Mouse (Mus musculus) intestine, embryonic 15.5 days (tissue): ENCODE data around the gene Gm20388. TPM values are rescaled to one million over a fixed set of nuclear protein-coding genes. Genes with fewer than 3 reads are reported as not detected.

Source experiments
- ATAC-seq: fragments of 200-750 bp; cut with Nextera tagmentation; 2 replicates; pipeline ENCODE4 v1.8.0; 2017; ENCODE audit warnings: moderate TSS enrichment, moderate library complexity
- H3K27ac ChIP-seq: fragments of 300-500 bp; sonication (generic); 2 replicates; pipeline ENCODE4 v1.5.1; 2015; ENCODE audit warnings: mild to moderate bottlenecking, inconsistent platforms
- H3K27me3 ChIP-seq: fragments of 300-500 bp; sonication (generic); replicated peaks from 2 replicates; pipeline ENCODE4 v1.6.1; 2015; ENCODE audit warnings: inconsistent platforms
- H3K36me3 ChIP-seq: fragments of 300-500 bp; sonication (generic); 2 replicates; pipeline ENCODE4 v1.6.1; 2015; ENCODE audit warnings: inconsistent platforms
- H3K4me1 ChIP-seq: fragments of 300-500 bp; sonication (generic); replicated peaks from 2 replicates; pipeline ENCODE4 v1.6.1; 2015; ENCODE audit warnings: inconsistent platforms
- H3K4me2 ChIP-seq: fragments of 300-500 bp; sonication (generic); replicated peaks from 2 replicates; pipeline ENCODE4 v1.6.1; 2015; ENCODE audit warnings: mild to moderate bottlenecking, inconsistent platforms
- H3K4me3 ChIP-seq: fragments of 300-500 bp; sonication (generic); replicated peaks from 2 replicates; pipeline ENCODE4 v1.5.1; 2015; ENCODE audit warnings: inconsistent platforms
- H3K9ac ChIP-seq: fragments of 300-500 bp; sonication (generic); 2 replicates; pipeline ENCODE4 v1.6.1; 2015; ENCODE audit warnings: inconsistent platforms
- H3K9me3 ChIP-seq: fragments of 300-500 bp; sonication (generic); 2 replicates; pipeline ENCODE4 v1.6.1; 2016; ENCODE audit warnings: inconsistent platforms
- WGBS: fragments of 180-500 bp; shearing (Covaris S2); methylation state at CpG from one replicate; pipeline ENCODE4 v1.1.7; 2015; 5-methylcytosine and 5-hydroxymethylcytosine counted together
- polyA plus RNA-seq: library from polyadenylated mRNA; unstranded; fragments of >200 nt; fragmentation: Nextera tagmentation; extraction: Ambion mirVana; gene quantifications from 2 replicates; pipeline ENCODE4 v1.2.1, GENCODE M21; 2015

Gene Gm20388
- polyA plus RNA-seq, 1 experiment from 2014 or later, result not detected

DNA sequence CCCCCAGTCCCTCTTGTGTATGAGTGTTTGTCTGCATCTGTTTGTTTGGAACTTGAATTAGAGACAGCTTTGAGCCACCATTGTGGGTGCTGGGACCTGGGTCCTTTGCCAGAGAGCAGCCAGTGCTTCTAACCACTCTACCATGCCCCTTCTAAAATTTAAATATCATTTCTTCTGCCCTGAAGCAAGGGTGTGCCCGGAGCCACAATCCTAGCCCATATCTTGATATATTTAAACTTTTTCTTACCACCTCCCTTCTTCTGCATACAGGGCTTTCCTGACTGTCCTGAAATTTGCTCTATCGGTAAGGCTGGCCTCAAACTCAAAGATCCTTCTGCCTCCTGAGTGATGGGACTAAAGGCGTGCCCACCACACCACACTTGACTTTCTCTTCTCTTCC is 6.8 kb downstream of the Gm20388 start:
- Histone ChIP-seq H3K36me3 (no peaks in the 10 kb centered on the region), H3K27ac (no peak overlapping the region), H3K4me1 (peaks cover 43% of the 10 kb centered on the region), H3K4me3 (no peak overlapping the region), H3K9me3 (no peaks in the 10 kb centered on the region), H3K27me3 (no peaks in the 10 kb centered on the region), H3K4me2 (no peak overlapping the region), H3K9ac (no peak overlapping the region)
- no peak for ATAC-seq
- WGBS, result 69% methylated on average over 3 of the region's 3 CpGs

DNA sequence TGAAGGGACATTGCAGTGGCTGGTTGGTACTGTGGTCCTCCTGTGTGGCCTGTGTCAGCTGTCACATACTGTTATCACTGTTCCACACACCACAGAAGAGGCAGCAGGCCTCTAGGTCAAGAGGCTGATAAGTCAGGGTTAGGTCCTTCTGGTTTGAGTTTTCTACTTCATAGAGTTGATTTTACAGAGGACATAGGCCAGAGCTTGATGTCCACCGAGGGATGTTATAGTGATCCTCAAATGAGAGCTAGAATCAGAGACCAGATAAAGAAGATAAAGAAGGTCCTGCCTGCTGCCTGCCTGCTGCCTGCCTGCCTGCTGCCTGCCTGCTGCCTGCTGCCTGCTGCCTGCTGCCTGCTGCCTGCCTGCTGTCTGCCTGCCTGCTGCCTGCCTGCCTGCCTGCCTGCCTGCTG is 7.5 kb downstream of the Gm20388 start:
- 78% methylated on average over 1 of the region's 1 CpGs for WGBS
- peaks cover 37% of the 10 kb centered on the region for H3K4me1 ChIP-seq
- no peaks in the 10 kb centered on the region for H3K36me3 ChIP-seq
- H3K4me2 ChIP-seq, result no peak overlapping the region
- no peaks in the 10 kb centered on the region for H3K9me3 ChIP-seq
- peak; percentile 64 for ATAC-seq
- no peak overlapping the region for H3K9ac ChIP-seq
- H3K4me3 ChIP-seq, result no peak overlapping the region
- H3K27me3 ChIP-seq, result no peaks in the 10 kb centered on the region
- no peak overlapping the region for H3K27ac ChIP-seq

DNA sequence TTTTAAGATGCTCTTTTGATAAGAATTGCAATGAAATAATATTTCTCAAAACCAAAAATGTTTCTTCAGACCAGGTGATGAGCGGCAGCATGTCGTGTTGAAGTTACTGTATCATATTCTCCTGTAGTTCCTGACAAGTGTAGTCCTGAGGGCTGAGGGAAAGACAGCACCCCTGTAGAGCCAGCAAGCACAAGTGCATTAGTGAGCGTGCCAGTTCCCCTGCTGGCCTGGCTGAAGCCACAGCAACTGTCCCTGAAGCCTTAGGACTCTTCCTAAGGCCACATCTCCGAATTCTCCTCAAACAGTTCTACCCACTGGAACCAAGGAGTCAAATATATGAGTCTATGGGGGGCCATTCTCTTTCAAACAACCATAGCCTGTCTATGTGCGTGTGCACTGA is 12.6 kb downstream of the Gm20388 start:
- Histone ChIP-seq H3K4me3 (no peak overlapping the region), H3K36me3 (no peaks in the 10 kb centered on the region), H3K9me3 (no peaks in the 10 kb centered on the region), H3K9ac (no peak overlapping the region), H3K27ac (no peak overlapping the region), H3K4me1 (peaks cover 17% of the 10 kb centered on the region; the same call in 1 of the 2 replicates), H3K4me2 (no peak overlapping the region), H3K27me3 (no peaks in the 10 kb centered on the region)
- no peak for ATAC-seq
- 84% methylated on average over 5 of the region's 5 CpGs for WGBS

DNA sequence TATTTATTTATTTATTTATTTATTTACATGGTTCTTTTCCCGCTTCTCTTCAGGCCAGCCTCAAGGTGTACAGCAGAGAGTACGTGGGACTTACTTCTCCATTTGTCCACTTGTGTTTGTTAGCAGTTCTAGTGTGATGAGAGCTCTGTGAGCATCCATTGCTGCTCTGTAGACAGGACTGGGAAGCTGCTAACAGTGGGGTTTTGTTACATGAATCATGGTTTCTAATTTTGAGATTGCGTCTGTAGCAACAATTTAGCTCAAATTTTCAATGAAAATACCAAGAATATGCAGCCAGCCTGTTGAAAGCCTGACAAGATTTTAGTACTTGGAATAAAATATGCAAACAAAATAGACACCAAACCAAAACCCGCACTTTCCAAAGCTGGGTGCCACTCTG is 14.8 kb downstream of the Gm20388 start:
- ATAC-seq, result no peak
- H3K27ac ChIP-seq, result no peak overlapping the region
- no peak overlapping the region for H3K9ac ChIP-seq
- no peaks in the 10 kb centered on the region for H3K36me3 ChIP-seq
- no peak overlapping the region for H3K4me2 ChIP-seq
- WGBS, result 92% methylated on average over 4 of the region's 4 CpGs
- H3K9me3 ChIP-seq, result no peaks in the 10 kb centered on the region
- H3K4me3 ChIP-seq, result no peak overlapping the region
- H3K4me1 ChIP-seq, result peaks cover 19% of the 10 kb centered on the region; the same call in 1 of the 2 replicates
- H3K27me3 ChIP-seq, result no peaks in the 10 kb centered on the region

DNA sequence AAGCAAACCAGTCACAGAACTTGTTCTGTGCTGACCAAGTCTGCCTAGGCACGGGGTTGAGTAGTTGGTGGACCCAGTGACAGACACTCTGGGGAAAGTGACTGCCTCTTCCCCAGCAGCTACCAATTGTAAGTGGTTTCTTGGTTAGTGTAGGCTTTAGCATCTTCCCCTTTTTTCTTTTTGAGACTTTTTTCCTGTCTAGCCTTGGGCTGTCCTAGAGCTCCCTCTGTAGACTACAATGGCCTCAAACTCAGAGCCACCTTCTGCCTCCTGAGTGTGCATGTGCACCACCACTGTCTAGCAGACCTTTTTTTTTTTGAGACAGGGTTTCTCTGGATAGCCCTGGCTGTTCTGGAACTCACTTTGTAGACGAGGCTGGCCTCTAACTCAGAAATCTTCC is 15.8 kb downstream of the Gm20388 start:
- Histone ChIP-seq H3K36me3 (no peaks in the 10 kb centered on the region), H3K4me1 (peaks cover 16% of the 10 kb centered on the region; the same call in 1 of the 2 replicates)
- WGBS, result 75% methylated on average over 2 of the region's 2 CpGs

DNA sequence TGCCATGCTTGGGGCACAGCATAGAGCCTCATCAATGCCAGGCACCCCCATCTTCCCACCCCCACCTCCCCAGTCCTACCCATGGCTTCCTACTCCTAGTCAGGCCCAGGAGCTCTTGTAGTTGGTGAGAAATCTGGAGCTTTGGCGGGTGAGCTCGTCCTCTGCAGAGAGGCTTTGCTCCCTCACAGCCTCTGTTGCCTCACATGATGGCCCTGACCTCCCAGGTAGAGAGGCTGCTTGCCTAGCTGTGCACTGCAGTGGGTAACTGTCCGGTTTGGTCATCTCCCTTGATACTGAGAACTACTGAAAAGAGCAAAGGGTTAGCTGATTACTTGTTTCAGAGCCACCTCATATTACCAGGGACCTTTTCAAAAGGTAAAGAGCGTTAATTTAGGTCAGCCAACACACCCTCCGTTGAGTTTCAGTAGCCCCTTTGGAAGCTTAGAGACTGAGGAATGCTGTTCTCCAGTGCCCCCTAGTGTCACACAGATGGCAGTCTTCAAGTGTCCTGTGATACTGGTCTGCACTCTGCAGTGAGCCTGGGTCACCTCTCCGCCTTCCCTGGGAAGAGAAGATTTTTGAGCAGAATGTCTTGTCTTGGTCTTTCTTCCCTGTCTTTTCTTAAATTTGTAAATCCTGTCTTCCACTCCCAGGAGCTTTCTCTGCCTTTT is 16.9 kb downstream of the Gm20388 start:
- Histone ChIP-seq H3K4me2 (no peak overlapping the region), H3K27me3 (no peaks in the 10 kb centered on the region), H3K9me3 (no peaks in the 10 kb centered on the region), H3K4me3 (no peak overlapping the region), H3K27ac (no peak overlapping the region), H3K9ac (no peak overlapping the region), H3K36me3 (0 out of 2 replicates have a peak, but pooled peaks cover 5% of the 10 kb centered on the region), H3K4me1 (peaks cover 12% of the 10 kb centered on the region; the same call in 1 of the 2 replicates)
- 41% methylated on average over 6 of the region's 6 CpGs for WGBS
- peak; percentile 70 for ATAC-seq

More for the DNA sequence above, 15.8 kb downstream of the Gm20388 start:
- H3K27ac ChIP-seq, result no peak overlapping the region
- H3K4me2 ChIP-seq, result no peak overlapping the region
- no peak overlapping the region for H3K9ac ChIP-seq
- no peaks in the 10 kb centered on the region for H3K9me3 ChIP-seq
- ATAC-seq, result no peak
- H3K4me3 ChIP-seq, result no peak overlapping the region
- no peaks in the 10 kb centered on the region for H3K27me3 ChIP-seq

DNA sequence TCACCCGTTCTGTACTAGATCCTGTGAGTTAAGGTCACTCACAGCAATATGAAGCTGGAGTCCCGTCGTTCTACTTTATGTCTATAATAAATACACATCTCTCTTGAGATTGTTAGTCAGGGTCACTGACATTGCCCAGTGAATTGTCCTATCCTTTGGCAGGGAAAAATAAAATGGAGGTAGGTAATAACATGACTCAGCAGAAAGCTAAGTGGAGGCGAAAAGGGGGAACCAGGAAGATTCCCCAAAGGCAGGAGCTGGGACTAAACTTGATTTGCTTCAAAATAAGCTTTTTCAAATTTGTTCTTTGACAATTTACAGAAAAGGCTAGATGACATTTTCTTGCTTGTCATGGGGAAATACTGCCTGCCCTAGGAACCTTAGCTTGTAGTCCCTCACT is 20.7 kb downstream of the Gm20388 start:
- Histone ChIP-seq H3K9me3 (no peaks in the 10 kb centered on the region), H3K27ac (no peak overlapping the region), H3K27me3 (no peaks in the 10 kb centered on the region), H3K9ac (no peak overlapping the region), H3K4me3 (no peak overlapping the region), H3K4me2 (no peak overlapping the region), H3K36me3 (peaks cover 26% of the 10 kb centered on the region; the same call in 1 of the 2 replicates), H3K4me1 (peaks cover 5% of the 10 kb centered on the region; the same call in 1 of the 2 replicates)
- WGBS, result 59% methylated on average over 4 of the region's 4 CpGs
- no peak for ATAC-seq

DNA sequence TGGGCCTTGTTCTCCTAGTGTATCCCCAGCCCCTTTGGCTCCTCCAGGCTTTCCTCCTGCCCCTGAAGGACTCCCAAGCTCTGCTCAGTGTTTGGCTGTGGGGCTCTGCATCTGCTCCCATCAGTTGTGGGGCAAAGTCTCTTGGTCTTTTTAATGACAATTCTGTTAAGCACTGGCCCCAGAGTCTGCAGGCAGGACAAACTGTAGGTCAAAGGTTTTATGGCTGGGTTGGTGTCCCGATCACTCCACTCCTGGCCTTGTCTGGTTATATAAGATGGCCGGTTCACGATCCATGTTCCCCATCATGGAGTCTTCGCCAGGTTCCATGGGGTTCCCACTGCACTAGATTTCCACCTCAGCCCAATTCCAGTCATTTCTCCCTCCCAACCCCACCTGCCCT is 23.0 kb downstream of the Gm20388 start:
- no peak for ATAC-seq
- Histone ChIP-seq H3K9ac (no peak overlapping the region), H3K36me3 (peaks cover 34% of the 10 kb centered on the region), H3K27ac (no peak overlapping the region), H3K9me3 (no peaks in the 10 kb centered on the region), H3K4me1 (0 out of 2 replicates have a peak, but pooled peaks cover 2% of the 10 kb centered on the region), H3K27me3 (no peaks in the 10 kb centered on the region), H3K4me2 (no peak overlapping the region), H3K4me3 (no peak overlapping the region)
- 94% methylated on average over 4 of the region's 4 CpGs for WGBS

DNA sequence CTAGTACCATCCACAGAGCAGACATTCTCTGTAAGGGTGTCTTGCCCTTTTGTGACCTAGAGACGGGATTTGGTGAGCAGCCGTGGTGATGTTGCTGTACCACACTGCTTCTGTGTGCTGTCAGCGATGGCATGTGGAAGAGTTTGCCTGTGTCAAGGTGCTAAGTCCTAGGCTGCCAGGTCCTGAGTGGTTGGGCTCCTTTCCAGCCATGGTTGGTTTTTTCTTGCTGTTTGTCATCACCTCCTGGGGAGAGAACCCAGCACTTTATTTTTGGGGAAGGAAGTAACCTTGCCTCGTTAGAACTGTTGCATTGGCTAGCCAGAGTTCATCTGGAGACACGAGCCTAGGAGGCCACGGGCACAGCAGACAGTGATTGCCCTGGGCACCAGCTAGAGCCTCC is 24.9 kb downstream of the Gm20388 start:
- WGBS, result 77% methylated on average over 6 of the region's 6 CpGs

DNA sequence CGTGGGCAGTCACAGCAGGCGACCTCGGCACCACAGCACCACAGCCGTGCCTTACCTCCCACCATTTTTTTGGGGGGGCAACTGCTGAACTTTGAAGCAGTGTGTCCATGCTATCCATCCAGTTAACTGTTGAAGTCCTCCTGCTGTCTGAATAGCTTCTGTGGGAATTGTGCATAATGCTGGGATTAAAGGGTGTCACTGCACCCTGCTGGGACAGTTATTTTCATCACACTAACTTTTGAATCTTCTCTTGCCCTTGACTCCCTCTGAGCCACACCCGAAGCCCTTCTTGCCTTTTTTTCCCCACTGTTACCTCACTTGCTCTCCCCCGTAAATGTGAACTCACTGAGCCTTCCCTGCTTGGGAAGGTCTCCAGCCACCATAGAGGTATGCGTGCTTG is 27.8 kb downstream of the Gm20388 start:
- WGBS, result 89% methylated on average over 7 of the region's 7 CpGs
- Histone ChIP-seq H3K9ac (no peak overlapping the region), H3K27me3 (no peaks in the 10 kb centered on the region), H3K4me2 (no peak overlapping the region), H3K27ac (no peak overlapping the region), H3K4me3 (no peak overlapping the region), H3K4me1 (0 out of 2 replicates have a peak, but pooled peaks cover under 1% of the 10 kb centered on the region), H3K36me3 (peaks cover 37% of the 10 kb centered on the region), H3K9me3 (no peaks in the 10 kb centered on the region)
- ATAC-seq, result no peak

More for the DNA sequence above, 24.9 kb downstream of the Gm20388 start:
- no peaks in the 10 kb centered on the region for H3K27me3 ChIP-seq
- H3K27ac ChIP-seq, result no peak overlapping the region
- no peak overlapping the region for H3K4me3 ChIP-seq
- ATAC-seq, result no peak
- no peaks in the 10 kb centered on the region for H3K4me1 ChIP-seq
- no peak overlapping the region for H3K4me2 ChIP-seq
- peaks cover 34% of the 10 kb centered on the region for H3K36me3 ChIP-seq
- H3K9me3 ChIP-seq, result no peaks in the 10 kb centered on the region
- H3K9ac ChIP-seq, result no peak overlapping the region

DNA sequence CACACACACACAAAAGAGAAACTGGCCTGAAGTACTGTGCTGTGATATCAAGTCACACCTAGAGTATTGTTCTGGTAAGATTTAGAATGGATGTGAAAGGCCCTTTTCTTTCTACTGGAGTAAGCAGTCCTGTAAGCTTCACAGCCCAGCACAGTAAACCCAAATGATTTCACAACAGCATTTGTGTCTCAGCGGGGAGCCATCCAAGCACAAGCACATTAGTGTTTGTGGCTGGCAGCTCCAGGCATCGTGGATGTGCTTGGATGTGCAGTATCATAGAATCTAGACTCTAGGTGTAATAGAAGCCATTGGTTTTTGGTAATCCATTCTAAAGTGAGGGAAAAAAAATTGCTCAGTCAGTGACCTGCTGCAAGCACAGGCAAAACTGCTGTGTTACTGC is 28.7 kb downstream of the Gm20388 start:
- H3K4me3 ChIP-seq, result no peak overlapping the region
- WGBS, result 86% methylated on average over 2 of the region's 2 CpGs
- ATAC-seq, result no peak
- no peaks in the 10 kb centered on the region for H3K27me3 ChIP-seq
- H3K4me1 ChIP-seq, result 0 out of 2 replicates have a peak, but pooled peaks cover 5% of the 10 kb centered on the region
- no peaks in the 10 kb centered on the region for H3K9me3 ChIP-seq
- H3K4me2 ChIP-seq, result no peak overlapping the region
- H3K9ac ChIP-seq, result no peak overlapping the region
- H3K36me3 ChIP-seq, result peaks cover 34% of the 10 kb centered on the region
- H3K27ac ChIP-seq, result no peak overlapping the region

DNA sequence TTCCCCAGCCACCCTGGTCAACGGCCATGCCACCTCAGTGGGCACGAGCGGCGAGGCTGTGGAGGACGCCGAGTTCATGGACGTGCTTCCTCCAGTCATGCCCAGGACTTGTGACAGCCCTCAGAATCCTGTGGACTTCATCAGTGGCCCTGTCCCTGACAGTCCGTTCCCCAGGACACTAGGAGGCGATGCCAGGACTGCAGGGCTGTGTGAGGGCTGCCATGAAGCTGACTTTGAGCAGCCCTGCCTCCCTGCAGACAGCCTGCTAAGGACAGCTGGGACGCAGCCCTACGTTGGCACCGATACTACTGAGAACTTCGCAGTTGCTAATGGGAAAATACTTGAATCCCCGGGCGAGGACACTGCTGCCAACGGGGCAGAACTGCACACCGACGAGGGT is 30.8 kb downstream of the Gm20388 start:
- peaks cover 5% of the 10 kb centered on the region; the same call in 1 of the 2 replicates for H3K4me1 ChIP-seq
- no peak overlapping the region for H3K9ac ChIP-seq
- H3K27me3 ChIP-seq, result no peaks in the 10 kb centered on the region
- no peak overlapping the region for H3K27ac ChIP-seq
- H3K9me3 ChIP-seq, result no peaks in the 10 kb centered on the region
- no peak overlapping the region for H3K4me3 ChIP-seq
- H3K36me3 ChIP-seq, result peaks cover 29% of the 10 kb centered on the region
- WGBS, result 95% methylated on average over 18 of the region's 18 CpGs
- no peak for ATAC-seq
- H3K4me2 ChIP-seq, result no peak overlapping the region

DNA sequence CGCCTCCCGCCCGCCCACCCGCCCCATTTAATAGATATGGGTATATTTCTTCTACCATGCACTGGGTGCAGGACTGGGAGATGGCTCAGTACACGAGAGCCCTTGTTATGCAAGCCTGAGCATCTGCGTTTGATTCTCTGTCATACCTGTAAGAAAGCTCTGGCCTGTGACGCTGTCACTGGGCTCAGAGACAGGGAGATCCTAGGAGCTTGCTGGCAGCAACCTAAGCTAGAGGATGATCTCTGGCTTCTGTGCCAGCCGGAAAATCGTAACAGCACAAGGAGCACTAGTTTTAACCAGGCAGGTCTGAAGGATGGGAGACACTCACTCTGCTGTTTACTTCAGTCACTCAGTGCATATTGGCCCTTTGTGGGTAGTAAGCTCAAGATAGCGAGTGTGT is 33.0 kb downstream of the Gm20388 start:
- Histone ChIP-seq H3K4me2 (no peak overlapping the region), H3K9ac (no peak overlapping the region), H3K36me3 (peaks cover 31% of the 10 kb centered on the region), H3K27me3 (no peaks in the 10 kb centered on the region), H3K4me1 (peaks cover 9% of the 10 kb centered on the region), H3K4me3 (no peak overlapping the region), H3K9me3 (no peaks in the 10 kb centered on the region), H3K27ac (no peak overlapping the region)
- 81% methylated on average over 10 of the region's 10 CpGs for WGBS
- 0 out of 2 replicates have a peak, but pooled peaks have one; percentile 2 for ATAC-seq
